Mouse (Mus musculus): ENCODE results near the gene Pus10.

Gene Pus10

DNA sequence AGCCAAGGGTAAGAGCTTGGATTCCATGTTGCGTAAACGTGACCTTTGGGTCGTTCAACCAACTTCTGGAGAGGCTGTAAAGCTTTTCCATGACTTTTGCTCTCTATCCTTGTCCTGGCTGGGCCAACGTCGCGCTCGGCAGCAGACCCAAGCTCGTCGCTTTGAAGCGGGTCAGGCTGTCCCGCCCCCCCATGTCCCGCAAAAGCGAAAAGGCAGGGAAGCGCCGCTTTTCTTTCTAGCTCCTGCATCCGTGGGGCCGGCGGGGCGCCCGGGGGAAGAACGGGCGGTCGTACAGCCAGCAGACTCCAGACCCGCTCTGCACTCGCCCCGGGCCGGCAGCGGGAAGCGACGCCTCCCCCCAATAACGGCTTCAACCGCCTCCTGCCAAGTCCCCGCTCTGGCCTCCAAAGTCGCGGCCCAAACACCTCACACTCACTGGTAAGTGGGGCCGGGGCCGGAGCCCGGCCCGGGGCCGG lies at the start of gene Pus10:
Pus10 (plus strand) TSS at position 364 of the 476 bp plus-strand sequence.
- in situ Hi-C loops (cut with MboI, MseI) = no loop called here

DNA sequence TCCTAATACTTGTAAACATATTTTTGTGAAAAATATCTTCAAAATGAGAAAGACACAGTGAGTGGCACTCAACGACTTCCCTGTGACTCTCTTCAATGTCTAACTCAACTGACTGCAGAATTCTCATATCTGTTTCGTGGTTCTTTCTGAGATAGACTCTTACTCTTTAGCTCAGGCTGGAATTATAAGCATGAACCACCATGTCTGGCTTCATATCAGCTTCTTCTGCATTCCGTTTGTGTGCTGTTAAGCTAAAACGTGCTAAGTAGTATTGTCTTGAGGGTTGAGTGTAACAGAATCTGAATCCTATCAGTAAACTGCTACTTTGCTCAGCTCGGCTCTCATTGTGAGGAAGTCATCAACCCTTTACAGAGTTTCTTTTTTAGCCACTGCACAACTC lies 46.5 kb upstream of the Pus10 start:
- in situ Hi-C loops (cut with MboI, MseI) = no loop called here

DNA sequence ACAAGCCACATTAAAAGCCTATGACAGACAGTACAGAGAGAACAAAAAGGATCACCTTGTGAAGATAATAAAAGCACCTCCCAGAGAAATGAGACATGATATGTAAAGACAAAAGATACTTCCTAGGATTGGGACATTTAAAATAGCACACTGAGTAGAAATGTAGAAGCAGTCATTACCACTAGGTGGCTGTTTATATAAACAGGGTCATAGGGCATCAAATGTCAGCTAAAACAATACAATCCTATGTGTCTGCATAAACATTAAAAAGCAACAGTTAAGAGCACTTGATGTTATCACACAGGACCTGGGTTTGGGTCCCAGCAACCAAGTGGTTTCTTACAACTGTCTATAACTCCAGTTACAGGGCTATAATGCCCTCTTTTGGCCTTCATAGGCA lies 34.8 kb upstream of the Pus10 start:
- in situ Hi-C loops (cut with MboI, MseI) = no loop called here

DNA sequence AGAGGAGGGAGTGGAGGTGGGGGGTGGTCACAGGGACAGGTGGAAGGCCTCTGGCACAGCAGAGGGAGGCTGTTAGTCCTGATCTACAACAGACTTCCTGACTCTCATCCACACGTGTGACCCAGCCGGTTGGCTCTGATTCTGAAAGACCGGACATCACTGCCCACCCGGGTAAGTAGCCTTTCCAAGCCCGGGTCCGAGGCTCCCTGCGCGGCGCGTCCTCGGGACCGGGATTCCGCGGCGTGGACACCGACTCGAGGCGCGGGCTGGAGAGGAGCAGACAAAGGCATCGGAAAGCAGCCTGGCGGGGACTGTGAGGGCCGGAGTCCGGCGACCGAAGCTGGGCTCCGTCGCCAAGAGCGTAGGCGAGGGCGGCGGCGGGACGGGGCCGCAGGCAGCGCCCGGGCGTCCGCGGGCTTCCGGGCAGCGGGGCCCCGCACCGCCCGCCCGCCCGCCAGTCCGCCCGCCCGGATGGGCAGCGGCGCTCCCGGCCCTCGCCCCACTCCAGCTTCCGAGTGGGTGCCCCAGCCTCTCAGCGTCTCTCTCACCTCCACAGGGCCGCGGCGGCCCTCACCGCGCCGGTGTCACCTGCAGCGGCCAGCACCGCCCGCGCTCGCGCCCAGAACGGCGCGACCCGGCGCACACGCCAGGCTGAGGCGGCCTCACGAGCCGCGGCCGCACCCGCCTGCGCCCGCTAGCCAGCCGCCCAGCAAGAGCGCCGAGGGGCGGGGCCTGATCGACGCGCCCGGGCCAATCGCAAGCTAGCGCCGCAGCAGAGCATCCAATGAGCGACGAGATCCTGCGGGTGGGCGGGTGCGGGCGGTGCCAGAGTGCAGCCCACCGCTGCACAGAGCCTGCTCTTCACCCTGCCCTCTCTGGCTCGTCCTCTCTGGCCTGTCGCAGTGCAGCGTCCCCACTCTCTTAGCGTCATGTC lies 32.3 kb upstream of the Pus10 start, which contains the start of gene 0610010F05Rik:
0610010F05Rik (minus strand) TSS at position 695 of the 934 bp plus-strand sequence.
- in situ Hi-C loops (cut with MboI, MseI) = no loop called here

DNA sequence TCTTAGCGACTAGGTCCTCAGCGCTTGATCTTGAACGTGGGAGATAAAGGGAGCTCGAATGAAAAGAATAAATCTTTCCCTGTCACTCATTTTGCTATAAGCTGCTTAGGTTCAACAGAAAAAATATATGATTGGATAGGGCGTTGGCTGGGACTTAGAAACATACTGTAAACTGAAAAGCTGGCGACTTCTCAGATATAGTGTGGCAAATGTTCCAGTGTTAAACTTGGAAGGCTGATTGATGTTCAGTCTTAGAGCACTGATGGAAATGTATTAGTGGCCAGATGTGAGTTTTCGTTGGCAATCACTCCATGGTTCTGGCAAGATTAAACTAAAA lies 31.6 kb upstream of the Pus10 start:
- in situ Hi-C loops (cut with MboI, MseI) = no loop called here

DNA sequence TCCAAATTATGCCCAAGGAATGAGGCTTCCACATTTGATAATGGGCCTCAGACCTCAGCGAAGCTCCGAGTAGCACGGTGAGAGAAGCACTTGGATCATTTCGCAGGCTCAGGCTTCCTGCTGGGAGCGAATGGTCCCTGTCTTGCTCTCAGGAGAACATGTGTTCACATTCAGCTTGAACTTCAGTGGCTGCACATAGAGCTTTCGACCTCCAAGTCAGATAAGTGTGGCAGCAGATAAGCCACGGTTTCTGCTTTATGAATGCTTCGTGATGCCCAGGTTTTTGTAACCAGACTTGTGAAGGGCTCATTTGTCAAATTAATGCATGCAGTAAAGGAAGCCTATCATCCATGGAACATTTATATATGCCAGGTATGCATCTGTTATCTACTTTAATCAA lies 30.9 kb upstream of the Pus10 start:
- in situ Hi-C loops (cut with MboI, MseI) = no loop called here

DNA sequence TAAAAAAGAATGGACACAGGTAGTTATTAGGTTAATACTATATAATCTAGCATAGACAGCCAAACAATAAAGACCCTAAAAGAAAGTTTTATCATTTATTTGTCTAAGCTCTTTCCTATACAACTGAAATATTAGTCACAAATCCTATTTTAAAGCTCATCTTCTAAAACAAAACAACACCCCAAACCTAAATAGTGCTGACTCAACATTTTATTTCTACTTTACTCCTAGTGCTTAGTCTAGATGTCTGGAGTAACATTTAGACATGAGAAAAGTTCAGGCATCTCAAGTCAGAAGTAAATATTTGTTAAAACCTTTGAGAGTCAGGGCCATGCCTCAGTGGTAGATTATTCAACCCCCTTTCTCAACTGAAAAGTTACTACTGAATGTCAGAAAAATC lies 18.0 kb upstream of the Pus10 start:
- in situ Hi-C loops (cut with MboI, MseI) = no loop called here

DNA sequence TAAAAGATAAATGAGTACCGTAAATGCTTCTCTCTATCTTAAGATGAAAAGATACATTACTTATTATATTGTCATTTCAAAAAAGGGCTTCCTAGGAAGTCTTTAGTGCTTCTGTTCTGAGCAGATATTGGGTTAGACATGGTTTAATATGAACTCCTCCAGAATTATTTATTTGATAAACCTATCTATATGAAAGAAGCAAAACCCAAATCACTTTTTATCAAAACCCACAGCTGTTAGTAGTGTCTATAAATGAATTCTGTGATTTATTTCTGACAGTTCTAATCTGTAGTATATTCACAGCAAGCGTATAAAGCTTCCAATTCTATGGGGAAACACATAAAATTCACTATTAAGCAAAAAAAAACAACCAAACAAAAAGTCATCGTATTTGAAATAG lies 17.6 kb upstream of the Pus10 start:
- in situ Hi-C loops (cut with MboI, MseI) = no loop called here

DNA sequence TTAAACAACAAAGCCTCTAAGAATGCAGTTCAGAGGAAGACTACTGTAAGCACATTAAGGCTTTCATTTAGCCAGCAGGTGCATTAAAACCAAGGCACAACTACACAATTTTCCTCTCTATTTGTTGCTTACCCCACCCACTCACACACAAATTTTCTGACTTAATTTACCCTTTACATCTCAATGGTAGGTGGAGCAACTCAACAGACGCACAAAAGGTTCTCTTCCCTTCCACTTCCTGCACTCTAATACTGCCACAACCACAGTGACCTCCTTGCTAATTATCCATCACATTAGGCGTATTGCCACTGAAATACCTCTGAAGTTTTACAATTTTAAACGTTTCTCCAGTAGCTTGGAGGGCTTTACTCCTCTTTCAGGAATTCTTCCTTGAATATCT lies 11.8 kb upstream of the Pus10 start:
- in situ Hi-C loops (cut with MboI, MseI) = no loop called here

DNA sequence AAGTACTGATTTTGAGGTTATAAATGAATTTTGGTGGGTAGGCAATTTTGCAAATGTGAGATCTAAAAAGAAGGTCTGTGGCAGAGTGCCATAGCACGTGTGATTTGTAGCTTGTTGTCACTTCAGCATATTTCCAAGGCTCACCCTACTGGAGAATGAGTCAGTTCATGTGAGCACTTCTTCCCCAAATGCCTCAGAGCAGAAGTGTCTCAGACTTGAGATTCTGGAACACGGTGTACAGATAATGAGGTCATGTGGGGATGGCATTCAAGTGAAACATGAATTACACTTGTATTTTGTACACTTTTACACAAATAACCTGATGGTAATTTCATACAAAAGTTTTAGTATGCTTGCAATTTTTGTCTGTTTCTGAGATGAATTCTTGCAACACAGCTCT lies 7.7 kb upstream of the Pus10 start:
- in situ Hi-C loops (cut with MboI, MseI) = no loop called here

DNA sequence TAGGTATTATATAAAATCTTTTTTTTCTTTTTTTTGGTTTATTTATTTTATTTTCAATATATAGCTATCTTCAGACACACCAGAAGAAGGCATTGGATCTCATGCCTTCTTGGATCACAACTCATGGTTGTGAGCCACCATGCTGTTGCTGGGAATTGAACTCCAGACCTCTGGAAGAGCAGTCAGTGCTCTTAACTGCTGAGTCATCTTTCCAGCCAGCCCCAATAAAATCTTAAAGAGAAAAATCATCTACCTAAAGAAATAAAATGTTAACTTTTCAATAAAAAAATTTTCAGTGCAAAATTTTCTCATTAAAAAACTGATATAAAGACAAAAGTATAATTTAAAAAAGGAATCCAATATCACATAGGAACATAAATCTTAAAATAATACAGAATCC lies 1.2 kb upstream of the Pus10 start:
- in situ Hi-C loops (cut with MboI, MseI) = no loop called here

DNA sequence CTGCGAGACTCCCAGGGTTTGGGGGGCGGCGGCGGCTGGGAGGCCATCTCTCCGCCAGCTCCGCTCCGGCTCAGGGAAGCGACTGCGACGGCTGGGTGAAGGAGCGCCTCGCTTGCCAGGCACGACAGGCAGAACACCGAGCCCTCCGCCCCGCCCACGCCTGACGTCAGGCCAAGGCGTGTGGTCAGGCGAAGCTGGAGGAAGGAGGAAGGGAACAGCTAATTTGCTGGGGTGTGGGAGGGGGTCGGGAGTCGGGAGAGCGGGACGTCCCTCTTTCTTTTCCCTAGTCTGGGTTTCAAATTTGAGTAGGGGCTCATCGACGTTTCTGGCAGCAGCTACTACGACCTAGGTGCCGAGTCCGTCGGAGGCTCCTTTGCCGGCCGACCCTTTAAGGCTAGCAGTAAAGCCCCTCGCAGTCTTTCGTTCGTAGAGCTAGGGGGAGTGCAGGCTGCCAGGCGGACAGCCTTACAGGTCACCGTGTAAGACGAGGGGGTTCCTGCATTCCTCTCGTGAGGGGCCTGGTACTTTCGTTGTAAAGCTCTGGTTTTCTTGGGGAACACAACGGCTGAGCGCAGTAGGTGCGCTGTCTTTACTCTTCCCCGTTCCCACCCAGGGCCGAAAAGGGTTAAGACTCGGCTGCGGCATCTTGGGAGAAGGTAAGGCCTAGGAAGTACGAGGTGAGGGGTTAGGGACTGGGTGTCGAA lies 476 bp downstream of the Pus10 start, which contains the start of gene Pex13:
Pex13 (minus strand) TSS at position 162 of the 704 bp plus-strand sequence.
- in situ Hi-C loops (cut with MboI, MseI) = no loop called here

DNA sequence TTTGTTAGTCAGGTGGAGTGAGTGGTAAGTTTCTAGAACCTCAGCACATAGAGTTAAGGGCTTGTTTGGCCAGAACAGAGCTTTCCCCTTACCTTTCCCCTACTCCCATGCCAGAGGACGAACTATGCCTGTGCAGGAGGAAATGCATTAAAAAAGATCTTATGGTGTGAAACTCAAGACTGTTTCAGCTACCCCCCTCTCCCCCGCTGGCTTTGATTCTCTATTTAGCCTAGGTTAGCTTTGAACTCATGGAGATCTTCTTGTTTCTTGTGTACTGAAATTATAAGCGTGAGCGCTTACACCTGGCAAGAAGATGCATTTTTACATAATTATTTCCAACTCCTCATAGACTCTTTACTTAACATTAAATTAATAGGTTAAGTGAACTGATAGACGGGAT lies 1.1 kb downstream of the Pus10 start:
- in situ Hi-C loops (cut with MboI, MseI) = no loop called here

DNA sequence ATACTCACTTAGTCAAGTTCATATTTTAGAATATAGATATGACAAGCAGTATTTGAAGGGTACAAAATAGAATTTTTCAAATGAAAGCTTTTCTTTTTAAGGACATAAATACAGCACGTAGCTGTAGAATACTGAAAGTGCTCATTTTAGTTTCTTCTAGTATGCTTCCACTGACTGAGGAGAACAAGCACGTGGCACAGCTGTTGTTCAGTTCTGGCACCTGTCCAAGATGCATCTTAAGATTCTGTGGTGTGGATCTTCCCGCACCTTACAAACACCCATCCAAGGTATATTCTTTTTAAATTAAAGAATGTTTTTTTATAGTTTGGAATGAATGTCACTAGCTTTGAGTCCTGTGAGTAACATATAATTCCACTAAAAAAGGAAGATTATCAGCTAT lies 1.7 kb downstream of the Pus10 start:
- in situ Hi-C loops (cut with MboI, MseI) = no loop called here

DNA sequence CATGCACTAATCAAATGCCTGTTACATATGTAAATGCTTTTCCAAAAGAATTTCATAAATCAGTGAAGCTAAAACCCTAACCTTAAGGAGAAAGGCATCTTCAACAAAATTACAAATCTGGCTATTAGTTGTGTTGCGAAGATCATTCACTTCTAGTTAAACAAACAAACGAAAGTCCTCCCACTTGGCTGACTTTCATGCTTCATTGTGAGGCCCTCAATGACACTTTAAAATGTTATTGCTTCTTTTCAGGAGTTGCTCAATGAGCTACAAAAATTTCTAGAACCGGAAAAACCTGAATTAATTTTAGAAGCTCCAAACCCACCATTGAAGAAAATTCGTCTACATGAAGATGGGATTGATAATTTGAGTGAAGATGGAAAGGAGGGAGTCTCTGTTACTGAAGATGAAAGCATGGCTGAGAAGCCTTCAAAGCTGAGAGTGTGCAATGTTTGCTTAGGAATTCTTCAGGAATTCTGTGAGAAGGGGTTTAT lies 6.8 kb downstream of the Pus10 start:
- in situ Hi-C loops (cut with MboI, MseI) = loop anchor here (10.0 kb wide), 1 partner anchor 62 kb away; no protein-coding TSS in a partner anchor

DNA sequence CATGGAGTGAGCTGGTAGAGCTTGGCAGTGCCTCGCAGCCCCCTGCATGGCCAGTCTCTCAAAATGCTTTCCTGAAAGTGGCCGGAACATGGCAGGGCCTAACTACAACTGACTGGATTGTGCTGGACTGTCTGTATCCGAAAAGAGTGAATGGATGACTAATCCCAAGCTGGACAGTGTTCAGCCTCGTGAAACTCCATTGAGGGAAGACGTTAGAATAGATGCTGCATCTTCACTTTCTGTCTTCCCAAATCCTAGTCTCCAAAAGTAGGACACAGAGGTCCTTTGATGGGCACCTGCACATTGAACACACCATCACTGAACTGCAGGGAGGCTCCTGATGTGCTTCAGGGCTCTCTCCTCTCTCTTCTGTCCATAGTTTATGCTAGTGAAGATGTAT lies 10.6 kb downstream of the Pus10 start:
- in situ Hi-C loops (cut with MboI, MseI) = loop anchor here (10.0 kb wide), 1 partner anchor 59 kb away; no protein-coding TSS in a partner anchor

DNA sequence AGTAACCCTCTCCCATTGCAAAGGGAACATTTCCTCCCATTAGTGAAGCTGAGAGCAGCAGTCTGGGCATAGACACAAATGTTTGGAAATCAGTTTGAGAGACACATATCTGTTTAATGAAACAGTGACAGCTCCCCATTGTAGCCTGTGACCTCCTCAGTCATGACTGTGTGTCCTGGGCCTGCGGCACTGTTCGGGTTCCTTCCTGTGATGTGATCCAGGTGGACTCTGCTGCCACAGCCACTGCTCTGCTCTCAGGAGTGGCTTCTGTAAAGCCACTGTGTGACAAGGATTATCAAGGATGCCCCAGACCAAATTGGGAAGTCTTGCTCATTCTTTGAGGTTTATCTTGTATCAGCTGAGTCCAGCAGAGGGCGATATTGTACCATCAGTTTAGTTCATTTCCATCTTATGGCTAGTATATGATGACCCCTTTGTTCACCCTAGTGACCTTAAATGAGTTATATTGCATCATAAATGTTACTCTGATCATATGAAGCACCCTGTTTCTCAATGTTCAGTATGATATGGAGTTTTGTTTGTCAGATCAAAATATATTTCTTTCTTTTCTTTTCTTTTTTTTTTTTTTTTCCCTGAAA lies 13.7 kb downstream of the Pus10 start:
- in situ Hi-C loops (cut with MboI, MseI) = loop anchor here (10.0 kb wide), 1 partner anchor 56 kb away; no protein-coding TSS in a partner anchor

DNA sequence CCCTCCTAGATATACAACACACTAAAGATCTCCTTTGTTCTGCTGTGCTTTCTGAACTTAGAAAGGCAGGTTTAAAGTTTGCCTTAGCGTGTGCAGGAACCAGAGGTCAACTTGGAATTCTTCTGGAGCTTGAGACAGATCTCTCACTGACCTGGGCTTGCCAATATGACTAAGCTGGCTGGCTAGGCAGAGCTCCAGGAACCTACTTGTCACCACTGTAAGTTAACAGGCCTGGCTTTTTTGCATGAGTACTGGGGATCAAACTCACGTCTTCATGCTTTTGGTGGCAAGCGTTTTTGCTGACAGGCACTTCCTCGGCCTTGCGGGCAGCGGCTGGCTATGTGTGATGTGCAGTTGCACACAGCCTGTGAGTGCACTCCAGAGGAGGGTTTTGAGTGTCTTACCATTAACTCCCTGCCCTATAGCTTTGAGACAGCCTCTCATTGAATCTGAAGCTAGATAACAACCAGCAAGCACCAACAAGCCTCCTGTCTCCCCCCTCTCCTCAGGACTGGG lies 15.0 kb downstream of the Pus10 start:
- in situ Hi-C loops (cut with MboI, MseI) = loop anchor here (5.0 kb wide), 1 partner anchor 282 kb away; no protein-coding TSS in a partner anchor

DNA sequence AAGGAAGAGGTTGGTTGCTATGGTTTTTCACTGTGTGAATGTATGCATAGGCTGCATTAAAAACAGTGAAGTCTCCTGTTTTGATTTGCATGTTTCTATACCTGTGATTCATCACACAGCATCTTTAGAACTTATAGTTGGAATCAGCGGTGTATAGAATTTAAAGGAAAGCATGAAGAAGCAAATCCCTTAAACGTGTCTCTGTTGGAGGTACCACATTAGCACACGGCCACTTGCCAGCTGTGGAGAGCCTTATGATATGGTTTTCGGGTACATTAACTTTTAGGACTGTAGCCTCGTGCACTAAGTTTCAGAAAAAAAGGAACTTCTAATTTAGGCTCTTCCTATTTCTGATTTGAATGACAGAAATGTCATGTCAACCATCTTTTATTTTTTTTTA lies 17.1 kb downstream of the Pus10 start:
- in situ Hi-C loops (cut with MboI, MseI) = loop anchor here (5.0 kb wide), 1 partner anchor 280 kb away; no protein-coding TSS in a partner anchor

DNA sequence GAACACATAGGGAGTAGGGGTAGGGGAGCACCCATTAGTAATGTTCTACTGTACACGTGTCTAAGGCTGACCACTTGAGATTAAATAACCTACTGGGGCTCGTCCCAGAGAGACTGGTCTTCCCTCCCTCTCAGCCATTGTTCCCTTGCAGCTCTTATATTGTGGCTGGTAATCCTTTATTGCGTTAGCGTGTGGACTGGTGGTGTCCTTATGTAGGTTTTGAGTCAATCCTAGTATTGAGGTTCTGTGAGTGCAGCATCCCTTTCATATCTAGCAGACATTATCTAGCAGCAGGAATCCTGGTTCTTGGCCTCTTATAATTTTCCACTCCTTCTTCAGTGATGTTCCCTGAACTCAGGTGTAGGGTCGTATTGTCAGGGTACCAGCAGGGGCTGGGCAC lies 21.2 kb downstream of the Pus10 start:
- in situ Hi-C loops (cut with MboI, MseI) = no loop called here

DNA sequence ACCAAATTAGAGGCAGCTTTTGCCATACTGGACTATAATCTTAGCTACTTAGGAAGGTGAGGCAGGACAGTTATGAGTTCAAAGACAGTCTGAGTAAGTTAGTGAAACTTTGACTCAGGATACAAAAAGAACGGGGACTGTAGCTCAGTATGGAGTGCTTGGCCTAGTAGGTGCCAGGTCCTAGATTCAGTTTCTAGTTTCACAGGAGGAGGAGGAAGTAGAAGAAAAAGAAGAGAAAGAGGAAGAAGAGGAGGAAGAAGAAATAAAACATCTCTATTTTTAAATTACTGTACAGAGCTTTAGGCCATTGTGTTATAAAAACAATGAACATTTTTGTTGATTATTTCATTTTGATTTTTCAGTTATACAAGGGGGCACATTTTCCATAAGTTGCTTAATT lies 22.6 kb downstream of the Pus10 start:
- in situ Hi-C loops (cut with MboI, MseI) = no loop called here

DNA sequence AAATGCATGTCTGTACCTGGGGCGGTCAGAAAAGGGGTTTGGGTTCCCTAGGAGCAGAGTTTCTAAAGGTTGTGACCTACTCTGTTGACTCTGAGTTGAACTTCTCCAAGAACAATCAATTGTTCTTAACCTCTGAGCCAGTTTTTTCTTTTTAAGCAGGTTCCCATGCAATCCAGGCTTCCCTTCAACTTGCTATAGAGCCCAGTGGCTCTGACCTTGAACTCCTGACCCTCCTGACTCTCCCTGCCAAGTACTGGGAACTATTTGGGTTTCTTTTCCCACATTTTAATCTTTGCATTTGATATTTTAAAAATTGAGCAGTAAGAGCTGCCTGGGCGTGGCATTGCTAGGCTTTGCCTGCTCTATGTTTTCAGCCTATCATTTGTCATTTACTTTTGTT lies 27.8 kb downstream of the Pus10 start:
- in situ Hi-C loops (cut with MboI, MseI) = no loop called here
